Mouse (Mus musculus) liver, embryonic 14.5 days (tissue): ENCODE results near the gene Galt.

Source experiments
- CTCF ChIP-seq: IDR thresholded peaks from 2 replicates; pipeline ENCODE4 v1.5.1; 2016; ENCODE audit warnings: antibody characterized with exemption, low read depth, control low read depth
- EP300 ChIP-seq: IDR thresholded peaks from 2 replicates; pipeline ENCODE4 v1.6.1; 2016; ENCODE audit warnings: antibody characterized with exemption, low read depth

DNA sequence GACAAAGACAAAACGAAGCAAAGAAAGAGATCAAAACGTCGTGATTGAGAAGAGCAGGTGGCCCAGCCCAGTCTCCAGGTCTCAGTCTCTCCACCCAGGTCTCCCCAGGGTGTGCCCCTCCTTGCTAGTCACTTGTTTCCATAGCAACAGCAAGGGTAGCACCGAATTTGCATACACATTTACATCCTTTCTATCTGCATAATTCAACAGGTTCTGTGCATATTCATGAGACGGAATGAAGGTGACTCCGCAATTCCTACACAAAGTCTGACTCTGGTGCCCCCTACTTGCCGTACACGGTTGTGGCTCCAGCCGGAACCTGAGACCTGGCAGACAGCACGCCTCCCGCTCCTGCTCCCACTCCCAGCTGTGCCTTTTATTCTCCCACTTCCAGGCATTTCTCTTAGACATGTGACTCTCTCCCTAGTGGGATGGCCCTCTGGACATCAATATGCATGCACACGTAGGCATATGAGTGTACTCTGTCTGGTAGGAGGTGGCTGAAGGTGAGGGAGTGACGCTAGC lies 48.0 kb upstream of the Galt start:
- TF ChIP-seq EP300 (no peak), CTCF (peak; percentile 73)
